Mouse (Mus musculus) hindbrain, postnatal 0 days (tissue): ENCODE measurements at regions not wholly inside any gene's neighbourhood (a gene's known extent, or its start where the extent isn't known, plus 50 kb on each side); places are given as distances from the start of the nearest gene placed in this dataset.

Experiments
- ATAC-seq: fragments of 200-750 bp; cut with Nextera tagmentation; 2 replicates; pipeline ENCODE4 v1.8.0; 2017; ENCODE audit warnings: mild to moderate bottlenecking, moderate TSS enrichment, moderate library complexity
- DNase-seq: peaks from one replicate; pipeline ENCODE4 v3.0.0-alpha.2; 2015; ENCODE audit warnings: low spot score
- H3K27ac ChIP-seq: fragments of 300-500 bp; sonication (generic); 2 replicates; pipeline ENCODE4 v1.5.1; 2014; ENCODE audit warnings: mild to moderate bottlenecking
- H3K27me3 ChIP-seq: fragments of 300-500 bp; sonication (generic); 2 replicates; pipeline ENCODE4 v1.6.1; 2014; ENCODE audit warnings: low read length, mixed read lengths; ENCODE audit not compliant: insufficient read depth
- H3K36me3 ChIP-seq: fragments of 300-500 bp; sonication (generic); 2 replicates; pipeline ENCODE4 v1.6.1; 2014; ENCODE audit warnings: low read length, mixed read lengths; ENCODE audit not compliant: insufficient read depth
- H3K4me1 ChIP-seq: fragments of 300-500 bp; sonication (generic); 2 replicates; pipeline ENCODE4 v1.6.1; 2014; ENCODE audit warnings: antibody characterized with exemption, low read length, mixed read lengths; ENCODE audit not compliant: insufficient read depth
- H3K4me2 ChIP-seq: fragments of 300-500 bp; sonication (generic); 2 replicates; pipeline ENCODE4 v1.6.1; 2014; ENCODE audit warnings: low read depth, mild to moderate bottlenecking, low read length, moderate library complexity, mixed read lengths
- H3K4me3 ChIP-seq: fragments of 300-500 bp; sonication (generic); 2 replicates; pipeline ENCODE4 v1.5.1; 2014; ENCODE audit warnings: low read length
- H3K9ac ChIP-seq: fragments of 300-500 bp; sonication (generic); replicated peaks from 2 replicates; pipeline ENCODE4 v1.6.1; 2014; ENCODE audit warnings: mild to moderate bottlenecking, low read length, moderate library complexity, mixed read lengths
- H3K9me3 ChIP-seq: fragments of 300-500 bp; sonication (generic); 2 replicates; pipeline ENCODE4 v1.6.1; 2016; ENCODE audit warnings: low read length, mixed read lengths
- CTCF ChIP-seq: IDR thresholded peaks from 2 replicates; pipeline ENCODE4 v1.5.1; 2016; ENCODE audit warnings: antibody characterized with exemption, control low read depth, low read depth
- WGBS: fragments of 180-500 bp; shearing (Covaris S2); extraction: QIAGEN DNeasy Blood & Tissue Kit; methylation state at CpG from one replicate; pipeline ENCODE4 v1.1.7; 2014; 5-methylcytosine and 5-hydroxymethylcytosine counted together

DNA sequence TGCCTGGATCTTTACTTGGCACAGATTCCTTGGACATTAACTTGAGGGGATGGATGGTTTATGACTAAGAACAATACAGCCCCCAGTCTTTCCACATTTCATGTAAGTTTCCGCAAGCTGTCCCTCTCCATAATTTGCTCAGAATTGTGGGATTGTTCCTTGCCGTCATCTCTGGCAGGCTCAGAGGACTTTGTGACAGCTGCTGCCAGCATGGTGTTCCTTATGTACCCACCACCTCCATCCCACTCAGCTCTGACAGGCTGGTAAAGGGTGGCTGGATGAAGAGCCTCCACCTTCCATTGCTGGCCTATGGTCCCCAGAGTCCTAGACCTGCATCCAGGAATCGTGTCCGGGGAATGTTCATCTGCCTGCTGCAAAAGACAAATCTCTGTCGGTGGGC is 119.1 kb downstream of the Erv3 start:
- Histone ChIP-seq H3K9me3 (no peaks in the 10 kb centered on the region), H3K9ac (no peak overlapping the region), H3K36me3 (no peaks in the 10 kb centered on the region), H3K27me3 (no peaks in the 10 kb centered on the region), H3K4me1 (no peaks in the 10 kb centered on the region), H3K4me3 (no peak overlapping the region), H3K4me2 (no peak overlapping the region), H3K27ac (no peak overlapping the region)
- TF ChIP-seq CTCF, result no peak
- DNase-seq (peak; percentile 20), ATAC-seq (no peak)
- 62% methylated on average over 5 of the region's 5 CpGs for WGBS

DNA sequence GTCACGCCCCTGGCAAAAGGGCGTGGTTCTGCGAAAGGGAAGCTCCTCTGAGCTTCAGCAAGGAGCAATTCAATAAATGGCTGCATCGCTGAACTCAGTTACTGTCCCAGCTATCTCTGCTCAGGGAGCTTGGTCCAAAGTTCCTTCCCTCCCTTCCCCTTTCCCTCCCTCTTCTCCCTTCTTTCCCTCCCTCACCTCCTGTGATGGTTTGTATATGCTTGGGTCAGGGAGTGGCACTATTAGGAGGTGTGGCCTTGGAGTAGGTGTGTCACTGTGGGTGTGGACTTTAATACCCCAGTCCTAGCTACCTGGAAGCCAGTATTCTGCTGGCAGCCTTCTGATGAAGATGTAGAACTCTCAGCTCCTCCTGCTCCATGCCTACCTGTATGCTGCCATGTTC is 120.5 kb downstream of the Erv3 start:
- 91% methylated on average over 4 of the region's 4 CpGs for WGBS
- Histone ChIP-seq H3K27ac (no peak overlapping the region), H3K4me2 (no peak overlapping the region), H3K4me3 (no peak overlapping the region), H3K36me3 (no peaks in the 10 kb centered on the region), H3K4me1 (no peaks in the 10 kb centered on the region), H3K9ac (no peak overlapping the region), H3K27me3 (no peaks in the 10 kb centered on the region), H3K9me3 (no peaks in the 10 kb centered on the region)
- TF ChIP-seq CTCF, result no peak
- ATAC-seq, result no peak
- DNase-seq, result no peak

- Histone ChIP-seq H3K9me3 (no peaks in the 10 kb centered on the region), H3K4me2 (no peak overlapping the region), H3K4me1 (no peaks in the 10 kb centered on the region), H3K4me3 (no peak overlapping the region), H3K9ac (no peak overlapping the region), H3K36me3 (no peaks in the 10 kb centered on the region), H3K27ac (no peak overlapping the region), H3K27me3 (no peaks in the 10 kb centered on the region)
- WGBS, result 40% methylated on average over 6 of the region's 6 CpGs
- peak; percentile 82 for ATAC-seq
- TF ChIP-seq CTCF, result no peak
- peak; percentile 84 for DNase-seq
Observed at GRCm38 (mm10) chr2:131734740-131735378, 124.7 kb downstream of the Erv3 start.

- H3K4me3 ChIP-seq, result no peak overlapping the region
- H3K27me3 ChIP-seq, result no peaks in the 10 kb centered on the region
Observed at GRCm38 (mm10) chr2:131726533-131726932, 133.0 kb downstream of the Erv3 start.

GRCm38 (mm10) chr2:131721631-131722545 is 137.7 kb downstream of the Erv3 start:
- TF ChIP-seq CTCF, result no peak
- Histone ChIP-seq H3K9me3 (peaks cover 10% of the 10 kb centered on the region), H3K9ac (no peak overlapping the region), H3K27ac (no peak overlapping the region), H3K36me3 (no peaks in the 10 kb centered on the region), H3K27me3 (no peaks in the 10 kb centered on the region), H3K4me1 (no peaks in the 10 kb centered on the region), H3K4me3 (no peak overlapping the region), H3K4me2 (no peak overlapping the region)
- no peak for DNase-seq
- 86% methylated on average over 6 of the region's 6 CpGs for WGBS
- ATAC-seq, result no peak

More at GRCm38 (mm10) chr2:131726533-131726932, 133.0 kb downstream of the Erv3 start:
- H3K27ac ChIP-seq, result no peak overlapping the region
- no peaks in the 10 kb centered on the region for H3K36me3 ChIP-seq
- no peak overlapping the region for H3K4me2 ChIP-seq
- WGBS, result 72% methylated on average over 3 of the region's 3 CpGs
- no peak overlapping the region for H3K9ac ChIP-seq
- no peak for ATAC-seq
- no peak for TF ChIP-seq CTCF
- H3K9me3 ChIP-seq, result peaks cover 10% of the 10 kb centered on the region
- no peak for DNase-seq
- no peaks in the 10 kb centered on the region for H3K4me1 ChIP-seq

DNA sequence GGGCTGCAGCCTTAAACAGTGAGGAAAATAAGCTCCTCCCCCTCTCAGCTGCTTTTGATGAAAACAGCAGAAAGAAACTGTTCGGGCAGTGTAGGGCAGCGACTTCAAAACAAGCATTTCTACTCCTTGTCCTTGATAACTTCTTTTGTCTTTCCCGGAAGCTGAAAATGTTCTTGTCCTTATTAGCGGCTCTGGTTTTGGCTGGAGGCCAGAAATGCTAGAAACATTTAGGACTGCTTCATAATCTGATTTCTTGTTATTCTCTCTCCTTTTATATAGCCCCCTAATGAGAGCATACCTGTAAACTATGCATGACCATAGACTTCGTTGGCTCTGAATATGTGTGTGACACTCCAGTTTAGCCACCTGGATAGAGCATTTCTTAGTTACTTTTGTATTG is 142.0 kb downstream of the Erv3 start:
- no peak for ATAC-seq
- Histone ChIP-seq H3K4me3 (no peak overlapping the region), H3K9ac (no peak overlapping the region), H3K9me3 (no peaks in the 10 kb centered on the region), H3K27me3 (no peaks in the 10 kb centered on the region), H3K36me3 (no peaks in the 10 kb centered on the region), H3K4me1 (no peaks in the 10 kb centered on the region), H3K27ac (no peak overlapping the region), H3K4me2 (no peak overlapping the region)
- no peak for TF ChIP-seq CTCF
- 70% methylated on average over 5 of the region's 5 CpGs for WGBS
- no peak for DNase-seq

DNA sequence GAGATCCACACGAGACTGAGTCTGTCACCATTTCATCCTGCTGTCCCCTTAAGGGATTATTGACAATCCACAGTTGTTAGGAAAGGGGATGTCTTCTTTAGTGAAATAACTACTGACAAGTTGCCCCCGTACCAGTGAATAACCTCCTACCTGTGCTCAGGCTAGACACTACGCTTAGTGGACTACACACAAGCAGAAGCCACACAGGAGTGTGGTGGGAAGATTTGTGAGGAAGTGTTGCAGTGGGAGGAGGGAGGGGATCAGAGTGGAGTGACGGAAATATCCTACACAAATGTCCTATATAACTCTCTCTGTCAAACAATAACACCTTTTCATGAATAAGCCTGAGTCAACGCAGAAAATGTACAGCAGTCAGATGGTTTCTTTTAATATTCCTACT is 142.7 kb downstream of the Erv3 start:
- Histone ChIP-seq H3K27ac (no peak overlapping the region), H3K4me2 (no peak overlapping the region), H3K36me3 (no peaks in the 10 kb centered on the region), H3K4me1 (no peaks in the 10 kb centered on the region), H3K27me3 (no peaks in the 10 kb centered on the region), H3K9ac (no peak overlapping the region), H3K9me3 (no peaks in the 10 kb centered on the region), H3K4me3 (no peak overlapping the region)
- no peak for TF ChIP-seq CTCF
- DNase-seq (no peak), ATAC-seq (no peak)
- WGBS, result 90% methylated on average over 5 of the region's 5 CpGs
